Mouse (Mus musculus) spleen, adult 12 weeks (tissue): Measurements from ENCODE around the gene 4933414I15Rik.

Experiments used
- DNase-seq: peaks from one replicate; pipeline ENCODE4 v3.0.0; 2022; ENCODE audit warnings: low spot score

The 4933414I15Rik gene

DNA sequence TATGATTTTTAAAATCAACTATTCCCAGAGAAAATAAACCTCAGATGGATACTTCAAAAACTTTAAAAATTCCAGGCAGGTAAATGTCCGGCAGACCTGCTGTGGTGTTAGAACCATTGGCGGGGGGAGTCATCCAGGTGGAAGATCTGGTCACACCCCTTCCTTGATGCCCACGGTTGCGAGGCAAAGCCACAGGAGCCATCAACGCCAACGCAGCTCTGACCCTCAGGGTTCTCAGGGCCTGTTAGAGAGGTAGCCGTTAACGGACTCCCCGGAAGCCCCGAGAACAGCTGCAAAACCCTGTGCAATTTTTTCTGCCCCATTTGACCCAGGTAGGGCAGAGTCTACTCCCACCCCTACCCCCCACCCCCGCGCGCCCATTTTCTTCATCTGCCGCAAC, at the start of gene 4933414I15Rik:
Gene 4933414I15Rik, minus strand, starts transcription at position 260 of the 400 bp plus-strand sequence.
- no peak for DNase-seq

DNA sequence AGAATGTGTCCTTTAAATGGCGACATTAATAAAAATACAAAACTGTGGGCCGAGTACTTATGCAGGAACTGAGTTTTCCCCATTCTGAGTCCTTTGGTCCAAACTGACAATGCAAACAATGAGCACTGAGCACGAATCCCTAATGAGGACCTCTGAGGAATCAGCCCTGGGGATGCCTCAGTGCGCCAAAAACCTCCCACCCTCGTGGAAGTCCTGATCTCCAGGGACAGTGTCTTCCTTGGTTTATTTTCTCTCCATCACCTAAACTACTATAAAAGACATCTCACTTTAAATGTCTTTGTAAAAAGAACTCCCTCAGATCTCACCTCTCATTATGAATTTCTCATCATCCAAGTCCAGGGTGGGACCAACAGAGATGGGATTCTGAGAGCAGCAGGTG, 38.1 kb upstream of the 4933414I15Rik start, which contains the start of gene Olfr1377:
Gene Olfr1377, plus strand, starts transcription at position 301 of the 400 bp plus-strand sequence.
- DNase-seq: no peak

DNA sequence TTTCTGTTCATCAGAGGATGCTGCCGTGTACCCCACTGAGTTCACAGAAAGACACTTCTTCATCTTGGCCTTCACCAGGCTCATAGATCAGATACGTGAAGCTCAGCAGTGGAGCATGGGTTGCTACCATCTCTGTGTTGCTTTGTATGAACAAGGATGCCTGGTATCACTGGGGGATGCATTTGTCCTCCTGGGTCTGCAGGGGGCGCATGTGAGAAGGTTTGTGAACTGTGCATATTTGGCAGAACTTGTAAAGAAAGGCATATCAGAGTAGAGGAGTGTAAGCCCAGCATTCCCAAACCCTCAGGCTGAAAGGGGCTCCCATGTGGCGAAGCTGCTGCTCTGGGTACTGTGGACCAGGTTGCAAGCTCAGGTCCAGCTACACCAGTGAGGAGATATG, 33.7 kb upstream of the 4933414I15Rik start:
- no peak for DNase-seq

DNA sequence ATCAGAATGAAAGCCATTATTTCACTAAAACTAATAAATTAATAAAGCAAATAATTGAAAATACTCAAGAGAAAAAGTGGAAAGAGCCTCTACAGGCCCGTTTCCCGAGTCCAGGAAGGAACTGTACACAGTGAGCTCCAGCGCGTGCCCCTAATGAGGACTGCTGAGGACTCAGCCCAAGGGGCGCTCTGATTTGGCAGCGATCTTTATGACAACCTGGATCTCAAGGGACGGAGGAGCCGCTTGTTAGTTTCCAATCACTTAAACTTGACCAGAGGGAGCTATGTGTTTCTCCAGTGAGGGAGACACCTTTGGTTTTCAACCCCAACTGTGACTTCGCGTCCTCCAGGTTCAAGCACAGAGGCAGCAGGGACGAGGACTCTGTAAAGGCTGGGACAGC, 22.7 kb upstream of the 4933414I15Rik start, which contains the start of gene Olfr1378:
Gene Olfr1378, plus strand, starts transcription at position 301 of the 400 bp plus-strand sequence.
- no peak for DNase-seq

DNA sequence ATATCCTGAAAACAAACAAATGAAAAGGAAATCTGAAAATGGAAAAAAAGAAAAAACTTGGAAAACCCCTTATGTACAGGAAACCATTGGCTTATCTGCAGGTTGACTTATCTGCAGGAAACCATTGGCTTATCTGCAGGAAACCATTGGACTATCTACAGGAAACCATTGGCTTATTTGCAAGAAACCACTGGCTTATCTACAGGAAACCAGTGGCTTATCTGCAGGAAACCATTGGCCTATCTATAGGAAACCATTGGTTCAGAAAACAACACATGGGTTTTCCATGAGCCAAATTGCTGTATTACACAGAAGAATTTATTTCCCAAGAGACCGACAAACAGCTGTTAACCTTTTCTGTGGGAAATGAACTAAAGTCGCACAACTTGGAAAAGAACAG, 21.3 kb upstream of the 4933414I15Rik start:
- DNase-seq: no peak

DNA sequence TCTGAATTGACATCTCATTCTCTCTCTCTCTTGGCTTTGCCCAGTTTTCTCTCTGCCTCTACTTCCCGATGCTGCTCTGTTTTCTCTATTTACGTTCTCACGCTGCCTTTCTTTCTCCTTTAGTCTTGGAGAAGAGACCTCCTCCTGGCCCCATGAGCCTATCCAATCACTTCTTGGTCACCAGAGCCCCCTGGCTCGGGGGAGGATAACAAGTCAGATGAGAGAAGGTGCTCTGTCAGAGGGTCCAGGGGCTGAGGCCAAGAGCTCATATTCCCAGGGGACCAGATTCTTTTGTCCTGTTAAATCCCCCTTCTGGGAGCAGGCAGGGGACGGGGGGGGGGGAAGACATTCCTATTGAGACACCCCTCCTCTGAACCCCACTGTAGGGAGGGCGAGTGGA, 10.1 kb upstream of the 4933414I15Rik start, which contains the start of gene Prop1:
Gene Prop1, minus strand, starts transcription at position 101 of the 400 bp plus-strand sequence.
- DNase-seq: no peak

DNA sequence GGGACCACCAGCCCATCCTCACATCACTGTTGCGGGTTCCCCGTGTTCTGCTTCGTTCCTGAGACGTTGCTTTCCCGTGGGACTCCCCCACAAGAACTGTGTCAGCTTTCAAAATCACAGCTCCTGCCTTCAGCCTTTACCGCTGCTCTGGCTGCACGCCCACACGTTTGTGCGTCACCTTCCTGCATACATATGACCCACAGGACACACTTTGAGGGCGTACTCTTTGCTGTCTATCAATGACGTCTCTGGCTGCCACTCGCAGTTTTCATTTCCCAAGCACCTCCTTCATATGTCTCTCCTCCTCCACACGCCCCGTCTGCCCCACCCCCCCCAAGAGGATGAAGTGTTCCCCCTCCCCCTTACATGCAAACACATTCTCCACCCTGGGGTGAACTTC, 8.7 kb upstream of the 4933414I15Rik start:
- no peak for DNase-seq

DNA sequence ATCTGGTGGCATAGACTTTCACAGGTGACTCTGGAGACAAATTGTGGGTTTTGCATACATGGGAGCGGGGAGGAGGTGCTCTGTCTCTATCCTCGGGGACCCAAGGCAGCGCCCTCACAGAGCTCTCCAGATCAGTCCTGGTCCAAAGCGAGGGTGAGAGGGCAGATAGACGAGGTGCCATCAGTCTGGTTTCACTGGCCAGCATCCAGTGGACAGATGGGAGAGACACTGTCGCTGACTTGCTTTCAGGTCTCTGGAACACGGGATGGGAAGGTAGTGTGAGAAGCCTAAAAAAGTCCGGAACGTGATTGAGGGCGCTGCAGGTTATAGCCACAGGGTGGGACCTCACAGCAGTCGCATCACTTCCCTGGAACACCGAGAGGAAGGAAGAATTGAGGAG, 1.2 kb downstream of the 4933414I15Rik start:
- DNase-seq: no peak

DNA sequence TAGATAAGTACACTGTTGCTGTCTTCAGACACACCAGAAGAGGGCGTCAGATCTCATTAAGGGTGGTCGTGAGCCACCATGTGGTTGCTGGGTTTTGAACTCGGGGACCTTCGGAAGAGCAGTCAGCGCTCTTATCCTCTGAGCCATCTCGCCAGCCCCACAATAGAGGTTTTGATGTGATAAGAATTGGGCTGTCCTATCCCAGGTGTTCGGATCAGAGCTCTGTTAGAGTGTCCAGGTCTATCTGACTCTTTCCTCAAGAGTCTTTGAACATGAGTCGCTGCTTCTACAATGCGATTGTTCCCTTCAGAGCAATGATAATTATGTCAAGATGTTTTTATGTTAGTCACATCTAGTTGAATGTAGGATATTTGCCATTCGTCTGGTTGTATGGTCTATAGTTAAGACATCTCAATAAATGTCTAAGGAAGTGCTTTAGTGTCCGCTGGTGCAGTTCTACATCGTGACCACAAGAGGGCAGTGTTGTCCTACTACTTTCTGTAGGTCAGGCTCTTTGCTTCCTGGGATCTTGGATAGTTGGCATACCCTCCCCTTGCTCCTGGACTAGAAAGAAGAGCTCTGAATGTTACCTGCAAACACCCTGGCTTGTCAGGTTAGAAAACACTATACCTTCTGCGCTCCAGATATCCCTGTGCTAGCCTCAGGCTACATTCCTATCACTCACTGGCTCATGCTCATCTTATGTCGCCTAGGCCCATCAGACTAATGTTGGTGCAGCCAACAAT, 3.8 kb downstream of the 4933414I15Rik start:
- no peak for DNase-seq

DNA sequence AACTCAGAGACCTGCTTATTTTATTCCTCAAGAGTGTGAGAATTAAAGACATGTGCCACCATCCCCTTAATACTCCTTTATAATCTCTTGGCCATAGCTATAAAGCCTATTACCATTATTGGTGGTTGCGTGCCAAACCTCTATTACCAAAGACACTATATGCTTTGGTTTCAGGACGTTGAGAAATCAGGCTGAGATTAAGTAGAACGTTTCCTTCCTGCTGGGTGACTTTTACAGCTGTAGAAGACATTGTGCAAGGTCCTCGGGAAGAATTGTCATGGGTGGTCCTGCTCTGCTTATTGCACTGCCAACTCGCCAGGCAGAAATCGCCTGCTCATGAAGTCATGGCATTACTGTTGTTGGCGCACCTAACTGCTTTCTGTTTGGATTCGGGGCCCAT, 5.1 kb downstream of the 4933414I15Rik start:
- no peak for DNase-seq

DNA sequence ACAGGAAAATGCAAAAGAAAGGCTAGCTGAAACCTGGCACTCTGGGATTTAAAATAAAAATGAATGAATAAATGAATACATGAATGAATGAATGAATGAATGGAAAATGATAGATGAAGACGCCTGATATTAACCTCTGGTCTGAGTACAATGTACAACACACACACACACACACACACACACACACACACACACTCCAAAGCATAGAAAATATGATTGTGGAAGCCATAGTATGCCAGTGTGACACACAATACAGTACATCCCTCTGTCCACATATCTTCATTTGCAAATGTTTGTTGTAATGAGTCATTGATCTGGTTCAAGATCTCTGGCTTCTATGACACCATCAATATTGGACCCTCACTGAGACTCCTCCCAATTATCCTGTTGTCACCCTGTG, 11.5 kb downstream of the 4933414I15Rik start:
- DNase-seq: no peak

DNA sequence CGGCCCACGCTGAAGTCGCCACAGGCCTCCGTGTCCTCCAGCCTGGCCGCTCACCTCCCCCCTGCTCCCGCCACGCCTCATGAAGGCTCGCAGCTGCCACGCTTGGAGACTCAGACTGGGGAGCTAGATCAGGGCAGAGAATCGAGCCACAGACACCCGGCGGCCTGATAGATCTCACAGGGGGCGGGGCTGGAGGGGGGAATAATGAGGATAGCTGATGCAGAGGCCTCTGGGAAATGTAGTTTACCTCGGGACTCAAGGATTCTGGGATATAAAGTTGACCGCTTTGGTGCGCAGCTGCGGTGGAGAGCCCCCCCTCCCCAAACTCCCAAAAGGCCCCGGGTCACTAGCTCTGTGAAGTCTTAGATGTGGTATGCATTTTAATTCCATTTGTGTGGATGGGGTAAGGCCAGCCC, 12.1 kb downstream of the 4933414I15Rik start, which contains the start of gene Zfp354b:
Gene Zfp354b, minus strand, starts transcription at position 183 of the 416 bp plus-strand sequence.
- peak; percentile 5 for DNase-seq

DNA sequence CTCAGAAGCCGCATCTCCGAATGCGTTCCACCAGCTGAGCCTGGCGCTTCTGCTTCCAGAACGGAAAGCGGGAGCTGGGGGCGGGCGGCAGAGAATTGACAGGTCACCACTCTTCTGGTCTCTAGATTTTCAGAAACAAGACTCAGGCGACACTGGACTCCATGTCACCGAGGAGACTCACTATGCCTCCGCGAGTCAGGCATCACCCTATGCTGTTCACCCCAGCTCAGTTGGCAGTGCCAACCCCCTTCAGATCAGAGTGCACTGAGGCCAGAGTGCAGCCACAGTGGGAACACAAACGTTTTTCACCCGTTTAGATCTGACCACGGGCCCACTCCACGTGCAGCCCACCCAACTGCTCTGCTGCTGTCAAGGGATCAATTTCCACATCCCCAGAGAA, 12.5 kb downstream of the 4933414I15Rik start:
- DNase-seq: no peak

DNA sequence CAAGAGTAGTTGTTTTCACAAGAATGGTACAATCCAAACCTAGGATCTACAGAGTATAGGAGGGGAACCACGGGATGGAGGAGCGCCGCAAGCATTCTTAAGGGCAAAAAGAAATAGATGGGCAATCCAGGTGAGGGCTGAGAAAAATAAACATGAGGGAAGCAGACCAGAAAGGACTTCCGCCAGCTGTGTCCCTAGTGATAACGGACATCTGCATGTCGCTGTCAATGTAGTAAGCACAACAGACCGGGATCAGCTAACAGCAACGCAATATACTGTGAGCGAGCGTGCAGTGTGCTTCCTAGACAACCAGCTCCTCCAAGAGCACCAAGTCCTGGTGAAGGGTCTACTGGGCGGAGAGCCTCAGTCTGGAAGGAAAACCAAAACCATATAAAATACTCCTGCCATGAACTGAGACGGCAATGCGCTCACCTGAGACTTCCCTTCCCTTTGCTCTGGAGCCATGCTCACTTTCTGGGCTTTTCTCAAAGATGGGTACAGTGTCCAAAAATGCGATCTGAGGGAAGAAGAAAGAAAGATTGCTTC, 13.0 kb downstream of the 4933414I15Rik start:
- DNase-seq: no peak

DNA sequence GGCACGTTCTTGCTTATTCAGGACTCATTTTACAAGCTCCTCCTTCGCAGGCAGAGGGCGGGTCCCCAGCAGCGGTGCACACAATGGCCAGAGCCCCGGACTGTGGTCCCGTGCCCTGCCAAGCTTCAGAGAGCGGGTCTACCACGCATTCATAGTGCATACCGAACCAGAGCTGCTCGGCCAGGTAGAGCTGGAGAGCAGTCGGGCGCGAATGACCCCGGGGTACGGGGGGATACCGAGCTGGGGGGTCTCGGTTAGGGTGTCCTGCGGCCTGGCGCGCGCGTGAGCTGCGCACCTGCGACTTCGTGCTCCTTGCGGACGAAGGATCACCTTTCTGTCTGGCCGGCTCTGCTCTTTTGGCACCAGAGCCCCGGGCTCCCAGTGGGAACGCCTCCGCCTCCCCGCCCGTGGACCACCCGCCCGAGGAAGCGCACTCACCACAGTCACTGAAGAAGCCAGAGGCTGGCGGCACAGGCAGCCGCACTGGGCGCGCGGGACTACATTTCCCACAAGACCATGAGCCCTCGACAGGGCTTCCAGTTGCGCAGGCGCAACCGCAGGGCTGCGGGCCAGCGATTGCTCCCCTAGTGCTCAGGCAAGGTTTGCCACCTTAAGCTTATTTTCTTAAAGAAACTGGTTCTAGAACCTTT, 27.8 kb downstream of the 4933414I15Rik start, which contains the start of gene Zfp2:
Gene Zfp2, minus strand, starts transcription at position 495 of the 650 bp plus-strand sequence.
- DNase-seq: peak; percentile 64

DNA sequence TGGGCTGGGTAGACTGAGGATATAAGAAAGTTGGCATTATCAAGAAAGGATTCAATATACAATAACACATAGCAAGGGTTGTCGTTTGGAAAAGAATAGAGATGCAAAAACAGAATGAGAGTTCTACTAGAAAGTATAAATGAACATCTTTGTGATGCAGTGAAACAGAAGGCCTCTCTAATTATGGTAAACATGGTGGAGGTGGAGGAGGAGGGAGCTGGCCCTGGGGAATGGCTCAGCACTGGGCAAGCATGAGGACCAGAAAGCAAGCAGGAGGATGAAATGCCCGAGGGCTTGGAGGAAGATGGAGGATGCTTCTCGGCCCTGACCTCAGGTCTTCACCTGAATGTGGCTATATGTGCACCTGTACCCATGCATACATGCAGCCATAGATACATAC, 29.1 kb downstream of the 4933414I15Rik start:
- DNase-seq: no peak

DNA sequence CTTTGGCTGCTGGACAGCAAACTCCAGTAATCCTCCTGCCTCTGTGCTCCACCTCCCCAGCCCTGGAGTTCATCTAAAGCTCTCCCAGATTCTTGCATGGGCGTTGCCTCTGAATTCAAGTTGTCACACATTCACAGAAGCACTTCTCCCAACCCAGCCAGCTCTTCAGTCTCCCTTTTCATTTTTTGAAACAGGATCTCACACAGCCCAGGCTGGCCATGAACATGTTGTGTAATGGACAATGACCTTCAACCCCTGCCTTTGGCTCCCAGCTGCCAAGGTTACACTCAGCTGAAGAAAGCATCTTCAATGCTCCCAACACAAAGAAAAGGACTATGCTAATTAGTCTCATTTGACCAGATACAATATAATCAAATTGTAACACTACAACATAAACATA, 30.3 kb downstream of the 4933414I15Rik start:
- DNase-seq: no peak

DNA sequence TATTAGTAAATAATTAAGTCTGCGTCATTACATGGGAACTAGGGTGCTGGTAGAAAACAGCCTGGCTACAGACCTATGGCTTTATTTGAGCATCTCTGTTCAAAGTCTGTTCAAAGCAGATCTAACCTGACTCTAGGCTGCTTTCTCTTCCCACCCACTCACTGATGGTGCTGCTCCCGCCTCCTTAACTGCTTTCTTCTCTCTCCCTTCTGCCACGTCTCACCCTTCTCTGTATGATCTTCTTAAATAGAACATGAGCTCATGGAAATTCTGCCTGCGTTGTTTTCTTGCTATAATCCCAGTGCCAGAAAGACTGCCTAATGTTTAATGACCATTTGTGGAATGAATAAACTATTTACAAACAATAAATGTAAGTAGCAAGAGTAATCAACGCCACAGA, 35.4 kb downstream of the 4933414I15Rik start:
- DNase-seq: no peak

DNA sequence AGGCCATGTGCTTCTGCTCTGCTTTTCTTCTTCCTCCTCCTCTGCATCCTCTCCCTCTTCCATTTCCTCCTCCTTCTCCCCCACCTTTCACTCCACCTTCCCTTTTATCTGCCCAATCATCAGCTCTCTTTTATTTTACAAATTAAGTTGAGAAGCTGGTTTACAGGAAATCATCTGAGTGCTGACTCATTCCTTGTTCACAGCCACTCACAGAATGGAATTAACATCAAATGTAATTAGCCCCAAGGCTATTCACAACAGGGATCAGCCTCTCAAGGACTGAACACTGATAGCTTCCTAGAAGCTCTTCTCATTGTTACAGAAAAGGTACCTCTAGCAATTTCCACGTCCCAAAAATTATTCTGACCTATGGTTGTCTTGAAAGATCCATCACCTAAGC, 46.2 kb downstream of the 4933414I15Rik start:
- DNase-seq: no peak

DNA sequence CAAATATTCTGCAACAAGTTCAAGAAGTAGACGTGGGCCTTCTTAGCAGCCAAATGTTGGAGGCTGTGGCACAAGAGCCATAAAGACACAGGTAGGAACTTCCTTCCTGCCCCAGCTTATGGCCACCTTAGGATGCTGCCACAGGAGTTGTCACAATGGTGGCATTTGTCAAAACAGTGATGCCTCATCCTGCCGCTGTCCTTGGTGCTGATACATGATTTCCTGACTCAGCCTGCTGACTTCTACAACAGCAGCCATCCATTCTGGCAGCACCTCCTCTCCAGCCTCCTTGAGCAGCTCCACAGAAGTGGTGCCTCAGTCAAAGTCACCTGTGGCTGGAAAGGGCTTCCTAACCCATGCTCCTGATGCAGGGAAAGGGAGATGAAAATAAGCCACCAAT, 51.1 kb downstream of the 4933414I15Rik start:
- no peak for DNase-seq
